Mouse (Mus musculus) kidney, embryonic 14.5 days (tissue): ENCODE data around the gene Rgs7. TPM values are rescaled to one million over a fixed set of nuclear protein-coding genes. Genes with fewer than 3 reads are reported as not detected.

Experiments
- ATAC-seq: fragments of 200-750 bp; cut with Nextera tagmentation; 2 replicates; pipeline ENCODE4 v1.8.0; 2017; ENCODE audit warnings: moderate number of reproducible peaks, mild to moderate bottlenecking, moderate TSS enrichment, moderate library complexity; ENCODE audit not compliant: low FRiP score, low TSS enrichment
- H3K27ac ChIP-seq: fragments of 300-500 bp; sonication (generic); 2 replicates; pipeline ENCODE4 v1.5.1; 2014; ENCODE audit warnings: low read depth, mild to moderate bottlenecking, low read length, moderate library complexity, mixed read lengths
- H3K27me3 ChIP-seq: fragments of 300-500 bp; sonication (generic); 2 replicates; pipeline ENCODE4 v1.6.1; 2014; ENCODE audit warnings: mild to moderate bottlenecking, low read length; ENCODE audit not compliant: control insufficient read depth, insufficient read depth
- H3K36me3 ChIP-seq: fragments of 300-500 bp; sonication (generic); 2 replicates; pipeline ENCODE4 v1.6.1; 2014; ENCODE audit warnings: low read length, mixed read lengths; ENCODE audit not compliant: control insufficient read depth, insufficient read depth
- H3K4me1 ChIP-seq: fragments of 300-500 bp; sonication (generic); 2 replicates; pipeline ENCODE4 v1.6.1; 2014; ENCODE audit warnings: low read length, mixed read lengths; ENCODE audit not compliant: control insufficient read depth, insufficient read depth
- H3K4me2 ChIP-seq: fragments of 300-500 bp; sonication (generic); replicated peaks from 2 replicates; pipeline ENCODE4 v1.6.1; 2014; ENCODE audit warnings: low read depth, mild to moderate bottlenecking, low read length
- H3K4me3 ChIP-seq: fragments of 300-500 bp; sonication (generic); 2 replicates; pipeline ENCODE4 v1.5.1; 2014; ENCODE audit warnings: mild to moderate bottlenecking, low read length
- H3K9ac ChIP-seq: fragments of 300-500 bp; sonication (generic); 2 replicates; pipeline ENCODE4 v1.6.1; 2014; ENCODE audit warnings: low read depth, mild to moderate bottlenecking, low read length, moderate library complexity
- H3K9me3 ChIP-seq: fragments of 300-500 bp; sonication (generic); 2 replicates; pipeline ENCODE4 v1.6.1; 2016; ENCODE audit warnings: low read length; ENCODE audit not compliant: control insufficient read depth
- WGBS: fragments of 180-500 bp; shearing (Covaris S2); extraction: QIAGEN DNeasy Blood & Tissue Kit; methylation state at CpG from one replicate; pipeline ENCODE4 v1.1.7; 2014; 5-methylcytosine and 5-hydroxymethylcytosine counted together
- polyA plus RNA-seq: library from polyadenylated mRNA; unstranded; fragments of >200 nt; fragmentation: Nextera tagmentation; extraction: Ambion mirVana; gene quantifications from 2 replicates; pipeline ENCODE4 v1.2.1, GENCODE M21; 2014

The Rgs7 gene
- polyA plus RNA-seq, 1 experiment from 2014 or later = 0.34 TPM

DNA sequence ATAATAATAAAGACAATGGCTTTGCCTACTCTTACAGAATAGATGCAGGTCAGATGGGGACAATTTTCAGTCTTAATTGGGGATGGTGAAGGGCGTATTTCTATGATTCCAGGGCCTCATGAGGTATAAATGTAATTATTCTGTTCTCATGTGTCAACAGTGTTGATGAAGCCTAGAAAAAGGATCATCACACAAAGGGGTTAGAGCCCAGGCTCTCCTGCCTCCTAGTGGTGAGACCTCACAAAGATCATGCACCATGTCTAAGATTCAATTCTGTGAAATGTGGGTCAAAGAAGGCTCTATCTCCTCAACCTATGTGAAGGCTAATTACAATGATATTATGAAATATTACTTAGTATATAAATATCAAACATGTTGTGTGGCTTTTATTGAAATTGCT lies 146.1 kb downstream of the Rgs7 start:
- Histone ChIP-seq H3K36me3 (no peaks in the 10 kb centered on the region), H3K9ac (no peak overlapping the region), H3K4me1 (no peaks in the 10 kb centered on the region), H3K27me3 (no peaks in the 10 kb centered on the region), H3K4me2 (no peak overlapping the region), H3K27ac (no peak overlapping the region), H3K9me3 (no peaks in the 10 kb centered on the region), H3K4me3 (no peak overlapping the region)
- no peak for ATAC-seq
- WGBS = 93% methylated on average over 1 of the region's 1 CpGs

- Histone ChIP-seq H3K4me3 (no peak overlapping the region), H3K4me2 (no peak overlapping the region), H3K9ac (no peak overlapping the region), H3K36me3 (no peaks in the 10 kb centered on the region), H3K4me1 (no peaks in the 10 kb centered on the region), H3K27ac (no peak overlapping the region), H3K9me3 (no peaks in the 10 kb centered on the region), H3K27me3 (no peaks in the 10 kb centered on the region)
- ATAC-seq = no peak
- 89% methylated on average over 4 of the region's 4 CpGs for WGBS
These were observed 156.1 kb downstream of the Rgs7 start for GRCm38 (mm10) chr1:175336191-175336590.

DNA sequence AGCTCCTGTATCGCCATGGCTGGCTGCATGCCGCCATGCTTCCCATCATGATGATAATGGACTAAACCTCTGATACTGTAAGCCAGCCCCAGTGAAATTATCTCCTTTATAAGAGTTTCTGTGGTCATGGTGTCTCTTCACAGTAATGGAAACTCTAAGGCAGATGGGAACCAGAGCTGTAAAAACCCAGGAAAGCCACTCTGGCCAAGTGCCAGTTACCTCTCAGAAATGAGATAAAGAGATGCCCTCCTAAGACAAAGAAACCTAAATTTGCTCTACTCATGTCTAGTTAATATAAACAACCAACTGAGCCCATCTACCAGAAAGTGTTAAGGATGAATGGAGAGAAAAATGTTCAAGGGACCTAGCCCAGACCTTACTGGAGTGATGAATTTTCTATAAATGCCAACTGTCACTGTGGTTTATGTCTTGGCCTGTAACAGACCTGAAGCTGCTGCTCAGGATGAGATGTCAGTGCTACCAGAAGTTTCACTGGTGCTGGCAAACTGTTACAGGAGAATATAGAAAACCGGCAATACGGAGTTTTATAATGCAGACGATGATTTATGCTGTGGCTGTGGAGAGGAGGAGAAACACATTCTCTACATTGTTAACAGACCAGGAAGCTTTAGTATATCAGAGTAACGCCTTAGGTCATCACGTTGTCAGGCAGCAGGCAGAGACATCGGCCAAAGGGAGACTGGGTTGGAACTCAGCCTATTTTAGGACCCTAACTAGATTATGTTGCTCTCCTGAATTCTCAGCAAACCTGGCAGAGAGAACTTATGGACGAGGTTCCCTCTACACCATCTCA lies 159.1 kb downstream of the Rgs7 start:
- Histone ChIP-seq H3K27me3 (no peaks in the 10 kb centered on the region), H3K4me2 (no peak overlapping the region), H3K36me3 (no peaks in the 10 kb centered on the region), H3K27ac (no peak overlapping the region), H3K4me3 (no peak overlapping the region), H3K9me3 (no peaks in the 10 kb centered on the region), H3K9ac (no peak overlapping the region), H3K4me1 (no peaks in the 10 kb centered on the region)
- 65% methylated on average over 9 of the region's 9 CpGs for WGBS
- no peak for ATAC-seq

GRCm38 (mm10) chr1:175329934-175330471 lies 162.3 kb downstream of the Rgs7 start:
- no peak overlapping the region for H3K4me2 ChIP-seq
- no peaks in the 10 kb centered on the region for H3K27me3 ChIP-seq
- no peak overlapping the region for H3K9ac ChIP-seq
- no peaks in the 10 kb centered on the region for H3K36me3 ChIP-seq
- no peak for ATAC-seq
- no peaks in the 10 kb centered on the region for H3K9me3 ChIP-seq
- H3K4me1 ChIP-seq = no peaks in the 10 kb centered on the region
- H3K27ac ChIP-seq = no peak overlapping the region
- no peak overlapping the region for H3K4me3 ChIP-seq
- 77% methylated on average over 3 of the region's 3 CpGs for WGBS

- no peaks in the 10 kb centered on the region for H3K36me3 ChIP-seq
- H3K9me3 ChIP-seq = no peaks in the 10 kb centered on the region
- no peak overlapping the region for H3K4me2 ChIP-seq
- no peaks in the 10 kb centered on the region for H3K4me1 ChIP-seq
- ATAC-seq = no peak
- H3K27me3 ChIP-seq = no peaks in the 10 kb centered on the region
- no peak overlapping the region for H3K4me3 ChIP-seq
- H3K9ac ChIP-seq = no peak overlapping the region
- no peak overlapping the region for H3K27ac ChIP-seq
These were observed 169.5 kb downstream of the Rgs7 start for GRCm38 (mm10) chr1:175322781-175323180.

DNA sequence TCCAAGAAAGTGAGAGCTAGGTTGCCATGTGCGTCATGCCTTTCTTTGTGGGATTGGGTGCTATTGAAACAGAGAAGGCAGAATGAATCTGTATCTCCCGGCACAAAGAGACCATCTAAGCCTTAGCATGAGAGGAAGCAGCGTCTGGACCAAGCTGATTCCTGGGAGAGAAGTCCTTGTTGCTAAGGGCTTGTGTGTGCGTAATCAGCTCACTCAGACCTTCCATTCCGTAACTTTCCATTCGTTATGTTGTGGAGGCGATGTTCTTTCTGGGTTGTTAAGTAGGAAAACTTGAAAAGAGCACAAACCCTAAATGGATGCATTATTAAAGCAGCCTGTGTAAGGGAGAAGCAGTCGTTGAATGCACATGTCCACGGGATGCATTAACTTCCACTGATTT lies 173.1 kb downstream of the Rgs7 start:
- Histone ChIP-seq H3K36me3 (no peaks in the 10 kb centered on the region), H3K27ac (no peak overlapping the region), H3K9ac (no peak overlapping the region), H3K4me2 (no peak overlapping the region), H3K27me3 (no peaks in the 10 kb centered on the region), H3K4me3 (no peak overlapping the region), H3K9me3 (no peaks in the 10 kb centered on the region), H3K4me1 (no peaks in the 10 kb centered on the region)
- no peak for ATAC-seq
- WGBS = 82% methylated on average over 9 of the region's 9 CpGs

- H3K4me3 ChIP-seq = no peak overlapping the region
- WGBS = 5% methylated on average over 1 of the region's 1 CpGs
- H3K9me3 ChIP-seq = no peaks in the 10 kb centered on the region
- no peak overlapping the region for H3K27ac ChIP-seq
- no peaks in the 10 kb centered on the region for H3K36me3 ChIP-seq
- H3K9ac ChIP-seq = no peak overlapping the region
- ATAC-seq = peak; percentile 94
- no peaks in the 10 kb centered on the region for H3K4me1 ChIP-seq
- H3K4me2 ChIP-seq = no peak overlapping the region
- H3K27me3 ChIP-seq = no peaks in the 10 kb centered on the region
These were observed 175.0 kb downstream of the Rgs7 start for GRCm38 (mm10) chr1:175317264-175317663.

- peak; percentile 84 for ATAC-seq
- Histone ChIP-seq H3K27ac (no peak overlapping the region), H3K4me3 (no peak overlapping the region), H3K36me3 (no peaks in the 10 kb centered on the region), H3K9me3 (no peaks in the 10 kb centered on the region), H3K4me1 (no peaks in the 10 kb centered on the region), H3K9ac (no peak overlapping the region), H3K27me3 (no peaks in the 10 kb centered on the region), H3K4me2 (no peak overlapping the region)
- 63% methylated on average over 3 of the region's 3 CpGs for WGBS
These were observed 184.7 kb downstream of the Rgs7 start for GRCm38 (mm10) chr1:175307604-175308003.

DNA sequence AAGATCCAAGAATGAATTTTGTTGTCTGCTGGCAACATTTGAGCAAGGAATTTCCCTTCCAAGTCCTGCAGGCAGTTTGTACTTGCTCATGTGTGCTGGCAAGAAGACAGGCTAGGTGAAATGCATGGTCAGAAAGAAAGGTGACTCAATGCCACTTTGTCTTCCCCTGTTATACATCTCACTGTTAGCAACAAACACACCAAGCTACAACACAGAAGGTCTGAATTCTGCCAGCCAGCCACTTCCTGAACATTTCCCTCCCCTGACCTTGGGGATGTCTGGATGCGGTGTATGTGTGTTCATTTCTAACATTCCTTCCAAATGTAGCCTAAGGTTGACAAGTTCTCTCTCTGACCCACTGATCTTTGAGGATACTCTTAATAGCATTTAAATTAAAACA lies 191.4 kb downstream of the Rgs7 start:
- 82% methylated on average over 1 of the region's 1 CpGs for WGBS
- ATAC-seq = no peak

More for the DNA sequence above, 191.4 kb downstream of the Rgs7 start:
- no peaks in the 10 kb centered on the region for H3K9me3 ChIP-seq
- no peaks in the 10 kb centered on the region for H3K27me3 ChIP-seq
- no peak overlapping the region for H3K27ac ChIP-seq
- no peak overlapping the region for H3K4me3 ChIP-seq
- no peaks in the 10 kb centered on the region for H3K4me1 ChIP-seq
- no peaks in the 10 kb centered on the region for H3K36me3 ChIP-seq
- H3K9ac ChIP-seq = no peak overlapping the region
- no peak overlapping the region for H3K4me2 ChIP-seq
